Mouse (Mus musculus) embryonic facial prominence, embryonic 11.5 days (tissue): Measurements from ENCODE around the gene Glul. TPM values are rescaled to one million over a fixed set of nuclear protein-coding genes. Genes with fewer than 3 reads are reported as not detected.

ENCODE experiments used
- ATAC-seq: fragments of 200-750 bp; cut with Nextera tagmentation; replicated peaks from 2 replicates; pipeline ENCODE4 v1.8.0; 2017; ENCODE audit warnings: low read depth; ENCODE audit not compliant: insufficient number of reproducible peaks, low FRiP score, low TSS enrichment
- DNase-seq: peaks from one replicate; pipeline ENCODE4 v3.0.0-alpha.2; 2015; ENCODE audit warnings: low spot score
- H3K27ac ChIP-seq: fragments of 300-500 bp; sonication (generic); replicated peaks from 2 replicates; pipeline ENCODE4 v1.5.1; 2014; ENCODE audit warnings: mild to moderate bottlenecking, low read depth, low read length, control low read depth
- H3K27me3 ChIP-seq: fragments of 300-500 bp; sonication (generic); 2 replicates; pipeline ENCODE4 v1.6.1; 2014; ENCODE audit warnings: mild to moderate bottlenecking, low read length, moderate library complexity, mixed read lengths; ENCODE audit not compliant: control insufficient read depth, insufficient read depth
- H3K36me3 ChIP-seq: fragments of 300-500 bp; sonication (generic); replicated peaks from 2 replicates; pipeline ENCODE4 v1.6.1; 2014; ENCODE audit warnings: low read depth, mild to moderate bottlenecking, low read length, moderate library complexity, mixed read lengths; ENCODE audit not compliant: control insufficient read depth, insufficient read depth
- H3K4me1 ChIP-seq: fragments of 300-500 bp; sonication (generic); 2 replicates; pipeline ENCODE4 v1.6.1; 2014; ENCODE audit warnings: low read length, mixed read lengths; ENCODE audit not compliant: control insufficient read depth, insufficient read depth
- H3K4me2 ChIP-seq: fragments of 300-500 bp; sonication (generic); 2 replicates; pipeline ENCODE4 v1.6.1; 2014; ENCODE audit warnings: low read depth, mild to moderate bottlenecking, control low read depth, low read length, moderate library complexity
- H3K4me3 ChIP-seq: fragments of 300-500 bp; sonication (generic); 2 replicates; pipeline ENCODE4 v1.5.1; 2014; ENCODE audit warnings: low read depth, low read length, control low read depth
- H3K9ac ChIP-seq: fragments of 300-500 bp; sonication (generic); replicated peaks from 2 replicates; pipeline ENCODE4 v1.6.1; 2014; ENCODE audit warnings: mild to moderate bottlenecking, control low read depth, low read length
- H3K9me3 ChIP-seq: fragments of 300-500 bp; sonication (generic); replicated peaks from 2 replicates; pipeline ENCODE4 v1.6.1; 2016; ENCODE audit warnings: mild to moderate bottlenecking, low read length, inconsistent platforms, mixed read lengths; ENCODE audit not compliant: control insufficient read depth
- WGBS: fragments of 180-500 bp; shearing (Covaris S2); extraction: QIAGEN DNeasy Blood & Tissue Kit; methylation state at CpG from one replicate; pipeline ENCODE4 v1.1.7; 2014; 5-methylcytosine and 5-hydroxymethylcytosine counted together
- polyA plus RNA-seq: library from polyadenylated mRNA; unstranded; fragments of >200 nt; fragmentation: Nextera tagmentation; extraction: Ambion mirVana; gene quantifications from 2 replicates; pipeline ENCODE4 v1.2.1, GENCODE M21; 2014

Gene Glul
- polyA plus RNA-seq, 1 experiment from 2014 or later: 128 TPM

- DNase-seq (no peak), ATAC-seq (no peak)
- no peaks in the 10 kb centered on the region for H3K36me3 ChIP-seq
- 65% methylated on average over 2 of the region's 2 CpGs for WGBS
- no peaks in the 10 kb centered on the region for H3K4me1 ChIP-seq
- no peak overlapping the region for H3K4me2 ChIP-seq
- H3K4me3 ChIP-seq: no peak overlapping the region
- H3K9me3 ChIP-seq: no peaks in the 10 kb centered on the region
- no peaks in the 10 kb centered on the region for H3K27me3 ChIP-seq
- H3K27ac ChIP-seq: no peak overlapping the region
- no peak overlapping the region for H3K9ac ChIP-seq
These were observed 6.0 kb upstream of the Glul start for GRCm38 (mm10) chr1:153893746-153894145.

- H3K36me3 ChIP-seq: no peaks in the 10 kb centered on the region
- no peak overlapping the region for H3K4me2 ChIP-seq
- no peak for ATAC-seq
These were observed 5.4 kb upstream of the Glul start for GRCm38 (mm10) chr1:153894201-153894893.

GRCm38 (mm10) chr1:153894979-153895378 is 4.8 kb upstream of the Glul start:
- no peak overlapping the region for H3K27ac ChIP-seq
- H3K4me2 ChIP-seq: no peak overlapping the region
- WGBS: 40% methylated on average over 5 of the region's 5 CpGs
- H3K4me3 ChIP-seq: no peak overlapping the region
- H3K27me3 ChIP-seq: no peaks in the 10 kb centered on the region
- DNase-seq (peak; percentile 86), ATAC-seq (no peak)
- no peaks in the 10 kb centered on the region for H3K36me3 ChIP-seq
- H3K9ac ChIP-seq: no peak overlapping the region
- no peaks in the 10 kb centered on the region for H3K9me3 ChIP-seq
- no peaks in the 10 kb centered on the region for H3K4me1 ChIP-seq

More at GRCm38 (mm10) chr1:153894201-153894893, 5.4 kb upstream of the Glul start:
- Histone ChIP-seq H3K4me1 (no peaks in the 10 kb centered on the region), H3K9ac (no peak overlapping the region), H3K9me3 (no peaks in the 10 kb centered on the region), H3K27me3 (no peaks in the 10 kb centered on the region), H3K4me3 (no peak overlapping the region), H3K27ac (no peak overlapping the region)
- no peak for DNase-seq
- 71% methylated on average over 8 of the region's 8 CpGs for WGBS

GRCm38 (mm10) chr1:153897196-153897595 is 2.5 kb upstream of the Glul start:
- H3K4me1 ChIP-seq: no peaks in the 10 kb centered on the region
- no peak overlapping the region for H3K27ac ChIP-seq
- H3K9me3 ChIP-seq: no peaks in the 10 kb centered on the region
- H3K36me3 ChIP-seq: no peaks in the 10 kb centered on the region
- no peak overlapping the region for H3K4me3 ChIP-seq
- H3K4me2 ChIP-seq: no peak overlapping the region
- WGBS: 86% methylated on average over 8 of the region's 8 CpGs
- DNase-seq (no peak), ATAC-seq (no peak)
- H3K27me3 ChIP-seq: no peaks in the 10 kb centered on the region
- H3K9ac ChIP-seq: no peak overlapping the region

GRCm38 (mm10) chr1:153898989-153899730 is 584 bp upstream of the Glul start:
- Histone ChIP-seq H3K27me3 (no peaks in the 10 kb centered on the region), H3K4me3 (peak overlapping the region; percentile 57), H3K4me1 (no peaks in the 10 kb centered on the region), H3K9ac (peak overlapping the region; percentile 81), H3K27ac (peak overlapping the region; percentile 83), H3K36me3 (peaks cover 3% of the 10 kb centered on the region; the same call in 1 of the 2 replicates), H3K9me3 (no peaks in the 10 kb centered on the region), H3K4me2 (peak overlapping the region; percentile 48)
- ATAC-seq: peak; percentile 22
- WGBS: 20% methylated on average over 22 of the region's 22 CpGs
- no peak for DNase-seq

- peak; percentile 7 for ATAC-seq
- H3K4me3 ChIP-seq: peak overlapping the region; percentile 57
- no peaks in the 10 kb centered on the region for H3K9me3 ChIP-seq
- H3K36me3 ChIP-seq: peaks cover 3% of the 10 kb centered on the region; the same call in 1 of the 2 replicates
- no peaks in the 10 kb centered on the region for H3K27me3 ChIP-seq
- peak overlapping the region; percentile 78 for H3K27ac ChIP-seq
- H3K4me1 ChIP-seq: no peaks in the 10 kb centered on the region
- under 1% methylated on average over 36 of the region's 36 CpGs for WGBS
- peak overlapping the region; percentile 65 for H3K4me2 ChIP-seq
- H3K9ac ChIP-seq: peak overlapping the region; percentile 81
- no peak for DNase-seq
These were observed 637 bp downstream of the Glul start for GRCm38 (mm10) chr1:153900381-153900780.

GRCm38 (mm10) chr1:153900860-153901730 is 1.4 kb downstream of the Glul start:
- Histone ChIP-seq H3K36me3 (peaks cover 3% of the 10 kb centered on the region; the same call in 1 of the 2 replicates), H3K9me3 (no peaks in the 10 kb centered on the region), H3K4me3 (peak overlapping the region; percentile 57), H3K9ac (peak overlapping the region; percentile 81), H3K4me1 (no peaks in the 10 kb centered on the region), H3K27ac (peak overlapping the region; percentile 78), H3K27me3 (no peaks in the 10 kb centered on the region), H3K4me2 (peak overlapping the region; percentile 65)
- DNase-seq (peak; percentile 54), ATAC-seq (no peak)
- 1% methylated on average over 25 of the region's 25 CpGs for WGBS
